Mouse (Mus musculus) lung, postnatal 0 days (tissue): ENCODE results near the gene Tcl1b4.

Experiments used
- CTCF ChIP-seq: IDR thresholded peaks from 2 replicates; pipeline ENCODE4 v1.5.1; 2016; ENCODE audit warnings: antibody characterized with exemption, mild to moderate bottlenecking
- EP300 ChIP-seq: IDR thresholded peaks from 2 replicates; pipeline ENCODE4 v1.6.1; 2016; ENCODE audit warnings: antibody characterized with exemption, mild to moderate bottlenecking, control low read depth

DNA sequence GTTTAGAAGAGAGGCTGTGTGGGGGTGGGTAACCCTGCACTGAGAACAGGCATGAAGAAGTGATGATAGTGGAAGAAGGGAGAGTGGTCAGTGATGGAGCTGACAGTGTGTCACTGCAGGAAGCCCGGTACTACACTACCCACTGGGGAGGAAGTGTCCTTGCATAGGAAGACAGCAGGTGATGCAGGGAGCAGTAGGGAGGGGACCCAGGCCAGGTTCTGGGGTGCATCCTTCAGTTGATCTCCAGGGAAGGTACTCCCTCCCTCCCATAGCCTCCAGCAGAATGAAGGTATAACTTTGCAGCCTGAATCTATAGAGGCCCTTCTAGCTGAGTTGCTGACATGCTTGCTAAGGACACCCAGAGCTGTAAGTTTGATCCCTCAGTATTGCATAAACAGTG, 5.3 kb downstream of the Tcl1b4 start:
- TF ChIP-seq CTCF: no peak
- TF ChIP-seq EP300: no peak
